Mouse (Mus musculus): ENCODE measurements around the gene Tagln3. TPM values are rescaled to one million over a fixed set of nuclear protein-coding genes. Genes with fewer than 3 reads are reported as not detected.

The Tagln3 gene
- polyA plus RNA-seq, 1 experiment from 2014 or later: 5.4 TPM

GRCm38 (mm10) chr16:45684815-45685214 lies 39.6 kb downstream of the Tagln3 start:
- ATAC-seq (replicated peaks; ENCODE audit: low FRiP score) (no peak), DNase-seq (ENCODE audit: low spot score) (no peak)
- no peak overlapping the region for H3K4me2 ChIP-seq
- no peaks in the 10 kb centered on the region for H3K9me3 ChIP-seq (ENCODE audit: control insufficient read depth, low read length)
- H3K9ac ChIP-seq (ENCODE audit: low read depth, low read length): no peak overlapping the region
- WGBS: 14% methylated on average over 8 of the region's 8 CpGs
- H3K4me3 ChIP-seq (ENCODE audit: low read depth, low read length): no peak overlapping the region
- H3K36me3 ChIP-seq (ENCODE audit: control insufficient read depth, insufficient read depth, low read length): no peaks in the 10 kb centered on the region
- no peak overlapping the region for H3K27ac ChIP-seq (ENCODE audit: low read depth, low read length)
- no peaks in the 10 kb centered on the region for H3K4me1 ChIP-seq (replicated peaks; ENCODE audit: control insufficient read depth, insufficient read depth, low read length)
- H3K27me3 ChIP-seq (replicated peaks; ENCODE audit: control insufficient read depth, insufficient read depth, low read length): no peaks in the 10 kb centered on the region

DNA sequence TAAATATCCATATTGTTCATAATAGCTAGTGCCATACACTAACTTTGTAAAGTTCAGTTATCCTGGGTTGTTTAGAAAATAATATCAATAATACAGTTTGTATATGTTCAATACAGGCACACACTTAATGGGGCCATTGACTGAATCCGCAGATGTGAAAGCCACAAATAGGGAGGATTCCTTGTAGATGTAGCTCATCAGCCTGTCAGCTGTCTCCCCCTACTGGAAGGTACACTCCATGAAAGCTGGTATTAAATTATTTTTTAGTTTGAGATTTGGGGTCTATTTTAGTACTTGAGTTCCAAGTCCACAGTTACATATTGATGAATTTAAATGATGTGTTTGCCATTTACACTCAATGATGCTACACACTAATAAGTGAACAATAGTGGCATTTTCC lies 47.9 kb downstream of the Tagln3 start:
- Histone ChIP-seq H3K9me3 (ENCODE audit: control insufficient read depth, low read length) (no peaks in the 10 kb centered on the region), H3K36me3 (ENCODE audit: control insufficient read depth, insufficient read depth, low read length) (no peaks in the 10 kb centered on the region), H3K4me3 (ENCODE audit: low read depth, low read length) (no peak overlapping the region), H3K4me1 (replicated peaks; ENCODE audit: control insufficient read depth, insufficient read depth, low read length) (no peaks in the 10 kb centered on the region), H3K9ac (ENCODE audit: low read depth, low read length) (no peak overlapping the region), H3K27me3 (replicated peaks; ENCODE audit: control insufficient read depth, insufficient read depth, low read length) (no peaks in the 10 kb centered on the region), H3K27ac (ENCODE audit: low read depth, low read length) (no peak overlapping the region), H3K4me2 (no peak overlapping the region)
- no peak for DNase-seq (ENCODE audit: low spot score)
- ATAC-seq (replicated peaks; ENCODE audit: low FRiP score): no peak
- 34% methylated on average over 1 of the region's 1 CpGs for WGBS

GRCm38 (mm10) chr16:45670005-45670404 lies 54.4 kb downstream of the Tagln3 start:
- DNase-seq (ENCODE audit: low spot score) (no peak), ATAC-seq (replicated peaks; ENCODE audit: low FRiP score) (no peak)
- Histone ChIP-seq H3K36me3 (ENCODE audit: control insufficient read depth, insufficient read depth, low read length) (no peaks in the 10 kb centered on the region), H3K27ac (ENCODE audit: low read depth, low read length) (no peak overlapping the region), H3K4me1 (replicated peaks; ENCODE audit: control insufficient read depth, insufficient read depth, low read length) (no peaks in the 10 kb centered on the region), H3K9me3 (ENCODE audit: control insufficient read depth, low read length) (no peaks in the 10 kb centered on the region), H3K9ac (ENCODE audit: low read depth, low read length) (no peak overlapping the region), H3K4me3 (ENCODE audit: low read depth, low read length) (no peak overlapping the region), H3K4me2 (no peak overlapping the region), H3K27me3 (replicated peaks; ENCODE audit: control insufficient read depth, insufficient read depth, low read length) (no peaks in the 10 kb centered on the region)
- 82% methylated on average over 4 of the region's 4 CpGs for WGBS

DNA sequence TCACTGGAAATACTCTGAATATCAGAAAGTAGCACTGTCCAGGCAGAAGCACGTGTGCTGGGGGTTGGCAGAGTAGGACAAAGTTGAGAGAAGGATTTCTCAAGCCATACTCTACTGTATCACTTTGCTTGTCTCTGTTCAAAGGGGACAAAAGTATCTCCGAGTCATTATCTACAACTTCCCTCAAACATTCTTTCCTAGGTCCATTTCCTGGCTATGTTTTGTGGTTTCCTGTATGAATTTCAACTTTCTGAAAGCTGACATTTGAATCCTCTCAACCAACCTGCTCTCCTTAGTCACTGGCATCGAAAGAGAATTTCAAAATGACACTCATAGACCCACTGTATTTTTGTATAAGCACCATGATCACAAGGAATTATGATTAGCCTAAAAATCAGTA lies 56.2 kb downstream of the Tagln3 start:
- Histone ChIP-seq H3K27ac (ENCODE audit: low read depth, low read length) (no peak overlapping the region), H3K4me3 (ENCODE audit: low read depth, low read length) (no peak overlapping the region), H3K9ac (ENCODE audit: low read depth, low read length) (no peak overlapping the region), H3K9me3 (ENCODE audit: control insufficient read depth, low read length) (no peaks in the 10 kb centered on the region), H3K4me1 (replicated peaks; ENCODE audit: control insufficient read depth, insufficient read depth, low read length) (no peaks in the 10 kb centered on the region), H3K36me3 (ENCODE audit: control insufficient read depth, insufficient read depth, low read length) (no peaks in the 10 kb centered on the region), H3K4me2 (no peak overlapping the region), H3K27me3 (replicated peaks; ENCODE audit: control insufficient read depth, insufficient read depth, low read length) (no peaks in the 10 kb centered on the region)
- ATAC-seq (replicated peaks; ENCODE audit: low FRiP score) (no peak), DNase-seq (ENCODE audit: low spot score) (no peak)
- WGBS: 31% methylated on average over 3 of the region's 3 CpGs

- H3K4me1 ChIP-seq (replicated peaks; ENCODE audit: control insufficient read depth, insufficient read depth, low read length): no peaks in the 10 kb centered on the region
- H3K27me3 ChIP-seq (replicated peaks; ENCODE audit: control insufficient read depth, insufficient read depth, low read length): no peaks in the 10 kb centered on the region
- no peaks in the 10 kb centered on the region for H3K9me3 ChIP-seq (ENCODE audit: control insufficient read depth, low read length)
- H3K4me3 ChIP-seq (ENCODE audit: low read depth, low read length): no peak overlapping the region
- peak; percentile 73 for ATAC-seq (replicated peaks; ENCODE audit: low FRiP score)
- no peak overlapping the region for H3K4me2 ChIP-seq
- no peak overlapping the region for H3K27ac ChIP-seq (ENCODE audit: low read depth, low read length)
- 42% methylated on average over 2 of the region's 2 CpGs for WGBS
- H3K36me3 ChIP-seq (ENCODE audit: control insufficient read depth, insufficient read depth, low read length): no peaks in the 10 kb centered on the region
- no peak for DNase-seq (ENCODE audit: low spot score)
- H3K9ac ChIP-seq (ENCODE audit: low read depth, low read length): no peak overlapping the region
Observed at GRCm38 (mm10) chr16:45666136-45666535, 58.3 kb downstream of the Tagln3 start.

DNA sequence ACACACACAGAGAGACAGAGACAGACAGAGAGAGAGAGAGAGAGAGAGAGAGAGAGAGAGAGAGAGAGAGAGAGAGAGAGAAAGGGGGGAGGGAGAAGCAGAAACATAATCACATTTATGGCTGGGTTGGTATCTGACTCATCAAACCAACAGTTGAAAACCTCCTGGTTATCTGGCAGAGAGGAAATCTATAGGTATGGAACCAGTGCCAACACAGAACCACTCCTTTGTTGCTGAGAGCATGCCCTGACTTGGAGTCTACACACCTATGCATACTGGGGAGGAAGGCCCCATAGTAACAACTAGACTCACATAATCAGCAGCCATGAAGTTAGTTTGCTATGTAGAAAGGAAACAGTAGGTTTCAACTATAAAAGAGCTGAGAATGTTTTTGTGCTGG lies 62.0 kb downstream of the Tagln3 start:
- Histone ChIP-seq H3K27ac (ENCODE audit: low read depth, low read length) (no peak overlapping the region), H3K4me1 (replicated peaks; ENCODE audit: control insufficient read depth, insufficient read depth, low read length) (peaks cover 5% of the 10 kb centered on the region; the same call in 1 of the 2 replicates), H3K4me3 (ENCODE audit: low read depth, low read length) (no peak overlapping the region), H3K9ac (ENCODE audit: low read depth, low read length) (no peak overlapping the region), H3K36me3 (ENCODE audit: control insufficient read depth, insufficient read depth, low read length) (no peaks in the 10 kb centered on the region), H3K9me3 (ENCODE audit: control insufficient read depth, low read length) (no peaks in the 10 kb centered on the region), H3K27me3 (replicated peaks; ENCODE audit: control insufficient read depth, insufficient read depth, low read length) (no peaks in the 10 kb centered on the region), H3K4me2 (no peak overlapping the region)
- ATAC-seq (replicated peaks; ENCODE audit: low FRiP score) (no peak), DNase-seq (ENCODE audit: low spot score) (no peak)

Other genes with a start within 250 kb of the Tagln3 start
- 0.15 TPM in 1 of 2 replicates, not detected in the other for gene Gm609, start 231.6 kb downstream of the Tagln3 start, polyA plus RNA-seq (2014; fragmentation: Nextera tagmentation; extraction: Ambion mirVana)
- gene Gm17783, start 192.6 kb downstream of the Tagln3 start, polyA plus RNA-seq (2014; fragmentation: Nextera tagmentation; extraction: Ambion mirVana): not detected in 2 replicates
- not detected in 2 replicates for gene Slc9c1, start 189.3 kb downstream of the Tagln3 start, polyA plus RNA-seq (2014; fragmentation: Nextera tagmentation; extraction: Ambion mirVana)
- 1.6 and 2.0 TPM in 2 replicates for gene Gcsam, start 114.2 kb downstream of the Tagln3 start, polyA plus RNA-seq (2014; fragmentation: Nextera tagmentation; extraction: Ambion mirVana)
- 0.34 and 0.90 TPM in 2 replicates for gene BC016579, start 70.5 kb downstream of the Tagln3 start, polyA plus RNA-seq (2014; fragmentation: Nextera tagmentation; extraction: Ambion mirVana)
- gene Tmprss7, start 30.9 kb downstream of the Tagln3 start, polyA plus RNA-seq (2014; fragmentation: Nextera tagmentation; extraction: Ambion mirVana): 0.63 and 0.84 TPM in 2 replicates
- 28.3 and 30.7 TPM in 2 replicates for gene Abhd10, start 18.3 kb upstream of the Tagln3 start, polyA plus RNA-seq (2014; fragmentation: Nextera tagmentation; extraction: Ambion mirVana)
- gene Phldb2, start 229.0 kb upstream of the Tagln3 start, polyA plus RNA-seq (2014; fragmentation: Nextera tagmentation; extraction: Ambion mirVana): 24.3 and 25.9 TPM in 2 replicates